Comparison of ENCODE assay signal across 23 mouse cellular contexts in the genomic region with DNA sequence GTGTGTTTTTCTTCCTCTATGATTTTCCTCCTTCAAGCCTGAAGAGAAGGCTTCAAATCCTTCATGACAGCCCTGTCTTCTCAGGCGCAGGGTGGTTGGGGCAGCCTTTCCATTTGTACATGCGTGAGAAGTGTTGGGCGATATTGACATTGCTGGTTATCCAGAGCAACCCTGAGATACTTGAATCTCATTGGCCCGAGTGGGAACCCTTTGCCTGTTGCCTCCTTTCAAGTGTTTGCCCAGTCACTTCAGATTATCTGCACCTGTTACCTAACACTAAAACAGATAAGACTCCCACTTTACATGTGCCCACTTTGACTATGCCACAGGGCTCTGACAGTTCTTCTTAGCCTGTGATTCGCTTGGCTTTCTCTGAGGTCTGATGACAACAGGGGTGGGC.
DNase-seq lines count a peak whose midpoint lies in the region; ATAC-seq lines count a peak whose summit lies in the region.
"Had no signal": no experiment of that assay in that cellular context is flagged by ENCODE, and none has a peak within 500 bp of the region (broad histone marks: within the 10 kb centered on the region; RNA-seq: fewer than 3 reads in every experiment).

No protein-coding gene starts in this region.

- no peak overlapping the region for H3K4me2 ChIP-seq in intestine, embryonic 15.5 days (replicated peaks)
- no peak overlapping the region for H3K4me2 ChIP-seq in intestine, embryonic 16.5 days (ENCODE audit: low read depth, low read length)
- no peak overlapping the region for H3K4me2 ChIP-seq in lung, embryonic 16.5 days (ENCODE audit: low read depth, low read length)
- H3K4me2 ChIP-seq: hindbrain, embryonic 15.5 days; kidney, embryonic 15.5 days; limb, embryonic 13.5 days; midbrain, embryonic 12.5 days; neural tube, embryonic 15.5 days had no signal

- no peaks in the 10 kb centered on the region for H3K9me3 ChIP-seq in intestine, embryonic 15.5 days
- no peaks in the 10 kb centered on the region for H3K9me3 ChIP-seq in intestine, embryonic 16.5 days (ENCODE audit: control insufficient read depth, low read length)
- no peaks in the 10 kb centered on the region for H3K9me3 ChIP-seq in lung, embryonic 16.5 days (ENCODE audit: control insufficient read depth, low read length)
- H3K9me3 ChIP-seq: forebrain, embryonic 10.5 days; hindbrain, embryonic 15.5 days; kidney, embryonic 15.5 days; limb, embryonic 13.5 days; midbrain, embryonic 12.5 days; neural tube, embryonic 15.5 days had no signal

- no peaks in the 10 kb centered on the region for H3K36me3 ChIP-seq in intestine, embryonic 15.5 days
- no peaks in the 10 kb centered on the region for H3K36me3 ChIP-seq in intestine, embryonic 16.5 days (ENCODE audit: control insufficient read depth, insufficient read depth, low read length)
- H3K36me3 ChIP-seq in lung, embryonic 16.5 days (ENCODE audit: control insufficient read depth, insufficient read depth, low read length) = no peaks in the 10 kb centered on the region
- H3K36me3 ChIP-seq: forebrain, embryonic 10.5 days; heart, embryonic 10.5 days; hindbrain, embryonic 15.5 days; kidney, embryonic 15.5 days; limb, embryonic 13.5 days; midbrain, embryonic 12.5 days; neural tube, embryonic 15.5 days had no signal

- H3K27ac ChIP-seq in intestine, embryonic 15.5 days = no peak overlapping the region
- no peak overlapping the region for H3K27ac ChIP-seq in intestine, embryonic 16.5 days (ENCODE audit: low read length)
- no peak overlapping the region for H3K27ac ChIP-seq in lung, embryonic 16.5 days (ENCODE audit: low read length)
- H3K27ac ChIP-seq: forebrain, embryonic 10.5 days; heart, embryonic 10.5 days; hindbrain, embryonic 15.5 days; kidney, embryonic 15.5 days; limb, embryonic 13.5 days; liver, embryonic 14.5 days; midbrain, embryonic 12.5 days; neural tube, embryonic 15.5 days had no signal

- H3K4me3 ChIP-seq in intestine, embryonic 15.5 days (replicated peaks) = no peak overlapping the region
- H3K4me3 ChIP-seq in intestine, embryonic 16.5 days (ENCODE audit: low read length) = no peak overlapping the region
- H3K4me3 ChIP-seq in lung, embryonic 16.5 days (ENCODE audit: low read length) = no peak overlapping the region
- H3K4me3 ChIP-seq: forebrain, embryonic 10.5 days; heart, embryonic 10.5 days; hindbrain, embryonic 15.5 days; kidney, embryonic 15.5 days; limb, embryonic 13.5 days; midbrain, embryonic 12.5 days; neural tube, embryonic 15.5 days had no signal

- H3K27me3 ChIP-seq in intestine, embryonic 15.5 days (replicated peaks) = no peaks in the 10 kb centered on the region
- no peaks in the 10 kb centered on the region for H3K27me3 ChIP-seq in intestine, embryonic 16.5 days (replicated peaks; ENCODE audit: control insufficient read depth, insufficient read depth, low read length)
- peaks cover 8% of the 10 kb centered on the region; the same call in 1 of the 2 replicates for H3K27me3 ChIP-seq in lung, embryonic 16.5 days (ENCODE audit: control insufficient read depth, insufficient read depth, low read depth, low read length)
- H3K27me3 ChIP-seq: hindbrain, embryonic 15.5 days; kidney, embryonic 15.5 days; limb, embryonic 13.5 days; midbrain, embryonic 12.5 days; neural tube, embryonic 15.5 days had no signal

- H3K4me1 ChIP-seq in intestine, embryonic 15.5 days (replicated peaks) = no peaks in the 10 kb centered on the region
- no peaks in the 10 kb centered on the region for H3K4me1 ChIP-seq in intestine, embryonic 16.5 days (ENCODE audit: control insufficient read depth, insufficient read depth, low read length)
- no peaks in the 10 kb centered on the region for H3K4me1 ChIP-seq in lung, embryonic 16.5 days (replicated peaks; ENCODE audit: control insufficient read depth, insufficient read depth, low read length)
- H3K4me1 ChIP-seq: forebrain, embryonic 10.5 days; hindbrain, embryonic 15.5 days; kidney, embryonic 15.5 days; limb, embryonic 13.5 days; midbrain, embryonic 12.5 days; neural tube, embryonic 15.5 days had no signal

- 0 out of 2 replicates have a peak, but pooled peaks have one; percentile 36 for ATAC-seq in intestine, embryonic 15.5 days
- no peak for ATAC-seq in intestine, embryonic 16.5 days
- ATAC-seq in lung, embryonic 16.5 days (ENCODE audit: low read depth) = peak; percentile 91
- ATAC-seq: CD4-positive, CD25-positive, alpha-beta regulatory T cell, adult 4 months; forebrain, postnatal 0 days; intestine, postnatal 0 days had no signal

- DNase-seq in lung, postnatal 4 days = peak; percentile 4 to 22
- DNase-seq in thymus, postnatal 25 days = no peak
- no peak for DNase-seq in urinary bladder, postnatal 25 days (ENCODE audit: low spot score)
- no peak for DNase-seq in right cerebral cortex, postnatal 25 days
- DNase-seq: adrenal gland, postnatal 25 days; cerebellum, adult 8-10 months; forebrain, postnatal 0 days; kidney, postnatal 36 days; right cerebral cortex, adult 18-20 months; thymus, postnatal 4 days had no signal

- no peak overlapping the region for H3K9ac ChIP-seq in intestine, embryonic 15.5 days
- no peak overlapping the region for H3K9ac ChIP-seq in intestine, embryonic 16.5 days (ENCODE audit: low read depth, low read length)
- H3K9ac ChIP-seq in lung, embryonic 16.5 days (ENCODE audit: low read length) = no peak overlapping the region
- H3K9ac ChIP-seq: forebrain, postnatal 0 days; hindbrain, embryonic 15.5 days; kidney, embryonic 15.5 days; limb, embryonic 13.5 days; liver, embryonic 14.5 days; midbrain, embryonic 12.5 days; neural tube, embryonic 15.5 days had no signal

- 75% methylated on average over 5 of the region's 5 CpGs for WGBS in intestine, embryonic 15.5 days
- 71% methylated on average over 5 of the region's 5 CpGs for WGBS in intestine, embryonic 16.5 days
- WGBS in lung, embryonic 16.5 days = 44% methylated on average over 5 of the region's 5 CpGs

Comparison
In these comparisons a context has a peak if more than half of its experiments do, and no peak if none do; other contexts are left out.
1. DNase-seq: peak in lung, postnatal 4 days (2 of 2); none in thymus, postnatal 25 days (single experiment), urinary bladder, postnatal 25 days (single experiment) and right cerebral cortex, postnatal 25 days (single experiment).